In genomic region chr4:154527506-154527905, GRCm38 (mm10) we compare ENCODE assay signal across 7 mouse cellular contexts.
A peak's percentile ranks its signal among the peaks of the same experiment; 100 is the strongest.
DNase-seq lines count a peak whose midpoint lies in the region; ATAC-seq and TF ChIP-seq lines count a peak whose summit lies in the region.

No protein-coding gene starts in this region.

- H3K9me3 ChIP-seq in heart, embryonic 12.5 days (replicated peaks), result no peaks in the 10 kb centered on the region
- no peaks in the 10 kb centered on the region for H3K9me3 ChIP-seq in liver, embryonic 13.5 days (replicated peaks)
- H3K9me3 ChIP-seq in forebrain, postnatal 0 days (ENCODE audit: low read length), result no peaks in the 10 kb centered on the region

- H3K4me1 ChIP-seq in heart, embryonic 12.5 days (replicated peaks), result peaks cover 71% of the 10 kb centered on the region
- peaks cover 26% of the 10 kb centered on the region for H3K4me1 ChIP-seq in liver, embryonic 13.5 days (replicated peaks)
- peaks cover 3% of the 10 kb centered on the region; the same call in 1 of the 2 replicates for H3K4me1 ChIP-seq in forebrain, postnatal 0 days (ENCODE audit: insufficient read depth)

- no peaks in the 10 kb centered on the region for H3K36me3 ChIP-seq in heart, embryonic 12.5 days
- no peaks in the 10 kb centered on the region for H3K36me3 ChIP-seq in liver, embryonic 13.5 days
- H3K36me3 ChIP-seq in forebrain, postnatal 0 days (ENCODE audit: insufficient read depth), result no peaks in the 10 kb centered on the region

- peak; percentile 51 for DNase-seq in 3T3-L1 (ENCODE audit: low read depth, low spot score)
- peak; percentile 59 for DNase-seq in adrenal gland, adult 2 months
- DNase-seq in liver, embryonic 13.5 days, result no peak
- DNase-seq in thymus, postnatal 4 days, result no peak
- DNase-seq in forebrain, postnatal 0 days, result no peak
- no peak for DNase-seq in layer of hippocampus, adult 11-12 months (ENCODE audit: low spot score)

- no peak overlapping the region for H3K4me3 ChIP-seq in heart, embryonic 12.5 days
- H3K4me3 ChIP-seq in liver, embryonic 13.5 days (replicated peaks), result no peak overlapping the region
- H3K4me3 ChIP-seq in forebrain, postnatal 0 days (ENCODE audit: low read depth, low read length), result no peak overlapping the region

- H3K9ac ChIP-seq in heart, embryonic 12.5 days, result peak overlapping the region; percentile 40
- no peak overlapping the region for H3K9ac ChIP-seq in liver, embryonic 13.5 days
- H3K9ac ChIP-seq in forebrain, postnatal 0 days, result no peak overlapping the region

- H3K27ac ChIP-seq in heart, embryonic 12.5 days (ENCODE audit: poor library complexity, severe bottlenecking), result peak overlapping the region; percentile 31
- peak overlapping the region; percentile 29; the same call in 1 of the 2 replicates for H3K27ac ChIP-seq in liver, embryonic 13.5 days
- H3K27ac ChIP-seq in forebrain, postnatal 0 days (ENCODE audit: low read depth, low read length), result no peak overlapping the region

- no peak overlapping the region for H3K4me2 ChIP-seq in heart, embryonic 12.5 days
- H3K4me2 ChIP-seq in liver, embryonic 13.5 days, result no peak overlapping the region
- H3K4me2 ChIP-seq in forebrain, postnatal 0 days (ENCODE audit: low read depth), result no peak overlapping the region

- WGBS in heart, embryonic 12.5 days, result 40% methylated on average over 9 of the region's 9 CpGs
- 66% methylated on average over 9 of the region's 9 CpGs for WGBS in liver, embryonic 13.5 days (ENCODE audit: insufficient replicate concordance)
- WGBS in forebrain, postnatal 0 days, result 58% methylated on average over 9 of the region's 9 CpGs

- ATAC-seq in heart, embryonic 12.5 days (ENCODE audit: insufficient number of reproducible peaks, low FRiP score), result no peak
- ATAC-seq in liver, embryonic 13.5 days (ENCODE audit: low read depth), result no peak
- ATAC-seq in forebrain, postnatal 0 days, result no peak

- TF ChIP-seq CTCF in forebrain, postnatal 0 days (IDR thresholded peaks at IDR 0.05; ENCODE audit: low read depth), result no peak

- 0 out of 2 replicates have a peak, but pooled peaks cover 5% of the 10 kb centered on the region for H3K27me3 ChIP-seq in heart, embryonic 12.5 days (replicated peaks)
- H3K27me3 ChIP-seq in liver, embryonic 13.5 days, result no peaks in the 10 kb centered on the region
- H3K27me3 ChIP-seq in forebrain, postnatal 0 days (ENCODE audit: insufficient read depth, low read length), result no peaks in the 10 kb centered on the region

Comparison
In these comparisons a context has a peak if more than half of its experiments do, and no peak if none do; other contexts are left out.
1. DNase-seq: peak in 3T3-L1 (single experiment) and adrenal gland, adult 2 months (single experiment); none in liver, embryonic 13.5 days (single experiment), thymus, postnatal 4 days (single experiment), forebrain, postnatal 0 days (single experiment) and layer of hippocampus, adult 11-12 months (single experiment).